In the genomic region with DNA sequence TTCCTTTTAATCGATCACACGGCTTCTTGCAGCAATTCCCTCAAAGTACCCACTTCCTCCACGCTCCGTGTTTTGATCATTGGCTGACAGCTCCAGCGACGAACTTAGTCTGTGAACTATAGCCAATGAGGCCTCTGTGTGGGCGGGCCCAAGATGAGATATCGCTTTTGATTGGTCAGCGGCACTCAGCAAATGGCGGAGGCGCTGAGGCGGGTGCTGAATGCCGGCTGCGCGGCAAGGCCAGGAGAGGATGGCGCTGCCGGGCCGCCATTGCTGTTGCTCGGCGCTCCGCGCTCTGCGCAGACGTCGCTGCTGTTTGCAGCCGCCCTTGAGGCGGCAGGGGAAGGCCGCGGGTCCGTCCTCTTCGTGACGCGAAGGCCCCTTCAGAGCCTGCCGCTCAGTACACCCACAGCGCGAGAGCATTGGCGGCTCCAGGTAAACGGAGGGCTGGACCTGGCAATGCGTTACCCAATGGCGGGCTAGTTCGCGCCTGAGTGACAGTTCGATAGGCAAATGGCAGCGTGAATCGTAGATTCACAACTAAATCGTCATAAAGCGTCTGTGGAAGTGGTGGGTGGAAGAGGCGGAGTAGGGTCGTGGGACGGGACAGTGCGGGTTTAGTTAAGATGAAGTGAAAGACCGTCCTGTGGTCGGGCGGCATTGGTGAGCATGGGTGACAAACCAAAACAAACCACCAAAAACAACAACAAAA, we compare ENCODE assay signal across 7 mouse cellular contexts. TPM values are rescaled to one million over a fixed set of nuclear protein-coding genes. Genes with fewer than 3 reads are reported as not detected.
DNase-seq lines count a peak whose midpoint lies in the region; ATAC-seq and TF ChIP-seq lines count a peak whose summit lies in the region.

A gene (plus strand): TSS at position 186 of the 712 bp plus-strand sequence.

- H3K4me2 ChIP-seq in intestine, postnatal 0 days (replicated peaks; ENCODE audit: low read depth): peak within 1 kb of the TSS; percentile 53
- peak within 1 kb of the TSS; percentile 65 for H3K4me2 ChIP-seq in midbrain, embryonic 12.5 days (replicated peaks)

- H3K36me3 ChIP-seq in embryonic facial prominence, embryonic 10.5 days (replicated peaks): 0 out of 2 replicates have a peak, but pooled peaks cover 6% of the 10 kb centered on the region
- H3K36me3 ChIP-seq in intestine, postnatal 0 days (ENCODE audit: control insufficient read depth, insufficient read depth): no peaks in the 10 kb centered on the region
- H3K36me3 ChIP-seq in midbrain, embryonic 12.5 days: no peaks in the 10 kb centered on the region
- no peaks in the 10 kb centered on the region for H3K36me3 ChIP-seq in small intestine, adult 2 months (ENCODE audit: control insufficient read depth, insufficient read depth, low read length)

- H3K9me3 ChIP-seq in embryonic facial prominence, embryonic 10.5 days: no peaks in the 10 kb centered on the region
- no peaks in the 10 kb centered on the region for H3K9me3 ChIP-seq in intestine, postnatal 0 days (ENCODE audit: control insufficient read depth)
- no peaks in the 10 kb centered on the region for H3K9me3 ChIP-seq in midbrain, embryonic 12.5 days

- peaks cover 21% of the 10 kb centered on the region for H3K27me3 ChIP-seq in embryonic facial prominence, embryonic 10.5 days (replicated peaks; ENCODE audit: low read depth, poor library complexity, severe bottlenecking)
- peaks cover 6% of the 10 kb centered on the region; the same call in 1 of the 2 replicates for H3K27me3 ChIP-seq in intestine, postnatal 0 days (replicated peaks; ENCODE audit: control insufficient read depth, insufficient read depth, low read length)
- peaks cover 19% of the 10 kb centered on the region for H3K27me3 ChIP-seq in midbrain, embryonic 12.5 days
- peaks cover 2% of the 10 kb centered on the region; the same call in 1 of the 2 replicates for H3K27me3 ChIP-seq in small intestine, adult 2 months (ENCODE audit: control insufficient read depth, insufficient read depth, low read length)

- ATAC-seq in intestine, postnatal 0 days: peak; percentile 98
- ATAC-seq in midbrain, embryonic 12.5 days (ENCODE audit: low FRiP score, low read depth): peak; percentile 99

- peak; percentile 38; the same call in 1 of the 2 replicates for TF ChIP-seq POLR2A in small intestine, adult 2 months (IDR thresholded peaks at IDR 0.05; ENCODE audit: low read depth, low read length)

- peak within 1 kb of the TSS; percentile 76 for H3K4me3 ChIP-seq in embryonic facial prominence, embryonic 10.5 days
- H3K4me3 ChIP-seq in intestine, postnatal 0 days (ENCODE audit: low read depth, low read length): peak within 1 kb of the TSS; percentile 67
- peak within 1 kb of the TSS; percentile 74 for H3K4me3 ChIP-seq in midbrain, embryonic 12.5 days
- peak within 1 kb of the TSS; percentile 73 for H3K4me3 ChIP-seq in small intestine, adult 2 months (ENCODE audit: low read depth, low read length)

- WGBS in embryonic facial prominence, embryonic 10.5 days: under 1% methylated on average over 54 of the region's 54 CpGs
- under 1% methylated on average over 54 of the region's 54 CpGs for WGBS in intestine, postnatal 0 days
- under 1% methylated on average over 50 of the region's 54 CpGs for WGBS in midbrain, embryonic 12.5 days
- under 1% methylated on average over 54 of the region's 54 CpGs for WGBS in small intestine, adult 2 months

- intact Hi-C loops in left cerebral cortex, postnatal 4 days (cut with DNase I): no loop called here

- TF ChIP-seq CTCF in intestine, postnatal 0 days (IDR thresholded peaks at IDR 0.05; ENCODE audit: low read depth): no peak
- no peak for TF ChIP-seq CTCF in small intestine, adult 2 months (IDR thresholded peaks at IDR 0.05; ENCODE audit: extremely low read depth, insufficient read length, insufficient replicate concordance, low read depth, low read length)

- peak within 1 kb of the TSS; percentile 96 for H3K27ac ChIP-seq in embryonic facial prominence, embryonic 10.5 days (replicated peaks)
- H3K27ac ChIP-seq in intestine, postnatal 0 days (ENCODE audit: low read depth, low read length): peak within 1 kb of the TSS; percentile 85
- H3K27ac ChIP-seq in midbrain, embryonic 12.5 days (replicated peaks): peak within 1 kb of the TSS; percentile 93
- H3K27ac ChIP-seq in small intestine, adult 2 months (ENCODE audit: insufficient read depth, low read depth, low read length): peak within 1 kb of the TSS; percentile 92

- peaks cover 19% of the 10 kb centered on the region for H3K4me1 ChIP-seq in embryonic facial prominence, embryonic 10.5 days
- H3K4me1 ChIP-seq in intestine, postnatal 0 days (replicated peaks; ENCODE audit: control insufficient read depth, insufficient read depth, low read length): no peaks in the 10 kb centered on the region
- H3K4me1 ChIP-seq in midbrain, embryonic 12.5 days: peaks cover 24% of the 10 kb centered on the region
- 0 out of 2 replicates have a peak, but pooled peaks cover 3% of the 10 kb centered on the region for H3K4me1 ChIP-seq in small intestine, adult 2 months (ENCODE audit: control insufficient read depth, insufficient read depth, insufficient read length, low read length)

- H3K9ac ChIP-seq in intestine, postnatal 0 days (ENCODE audit: low read depth, low read length): peak within 1 kb of the TSS; percentile 60
- H3K9ac ChIP-seq in midbrain, embryonic 12.5 days (replicated peaks): peak within 1 kb of the TSS; percentile 81

- peak; percentile 98 for DNase-seq in adrenal gland, postnatal 10 days
- DNase-seq in embryonic facial prominence, embryonic 10.5 days (ENCODE audit: low spot score): peak; percentile 97
- peak; percentile 88 for DNase-seq in gonadal fat pad, adult 2 months (ENCODE audit: low read depth)
- peak; percentile 98 for DNase-seq in left cerebral cortex, postnatal 4 days

RNA-seq across cellular contexts. Expression of the gene that starts here (rescaled TPM):
- total RNA-seq in adrenal gland, postnatal 10 days (2021): 10 to 100 TPM; 11.9 to 15.1 TPM
- polyA plus RNA-seq in embryonic facial prominence, embryonic 10.5 days (2016; fragmentation: Nextera tagmentation; extraction: Ambion mirVana): 7.1 and 8.0 TPM in 2 replicates
- 6.9 and 10.4 TPM in 2 replicates for polyA plus RNA-seq in gonadal fat pad, adult 2 months (2012; rRNA removed)
- polyA plus RNA-seq in intestine, postnatal 0 days (2015; fragmentation: Nextera tagmentation; extraction: Ambion mirVana): 4.6 and 4.8 TPM in 2 replicates
- total RNA-seq in left cerebral cortex, postnatal 4 days (2021): 10 to 100 TPM; 11.8 to 12.6 TPM
- polyA plus RNA-seq in midbrain, embryonic 12.5 days (2016; fragmentation: Nextera tagmentation; extraction: Ambion mirVana): 7.8 and 8.1 TPM in 2 replicates
- polyA plus RNA-seq in small intestine, adult 2 months (2012; rRNA removed): 4.7 and 7.1 TPM in 2 replicates

Comparison
In these comparisons a context has a peak if more than half of its experiments do, and no peak if none do; other contexts are left out.
1. Peak in every context shown above with its lines: DNase-seq, ATAC-seq, H3K4me3 ChIP-seq and H3K27ac ChIP-seq.